In genomic region chr6:115901062-115901461, GRCm38 (mm10) we compare ENCODE assay signal across 8 mouse cellular contexts. TPM values are rescaled to one million over a fixed set of nuclear protein-coding genes. Genes with fewer than 3 reads are reported as not detected.
DNase-seq lines count a peak whose midpoint lies in the region; ATAC-seq lines count a peak whose summit lies in the region.

No protein-coding gene starts in this region.

- H3K4me1 ChIP-seq in hindbrain, embryonic 16.5 days (ENCODE audit: control insufficient read depth, insufficient read depth, low read depth, low read length) = peaks cover 2% of the 10 kb centered on the region; the same call in 1 of the 2 replicates

- ATAC-seq in hindbrain, embryonic 16.5 days = peak; percentile 81

- WGBS in hindbrain, embryonic 16.5 days = 29% methylated on average over 3 of the region's 3 CpGs

- H3K9me3 ChIP-seq in hindbrain, embryonic 16.5 days (ENCODE audit: control insufficient read depth, low read length) = no peaks in the 10 kb centered on the region

- no peaks in the 10 kb centered on the region for H3K27me3 ChIP-seq in hindbrain, embryonic 16.5 days (replicated peaks; ENCODE audit: control insufficient read depth, insufficient read depth, low read length)

- H3K4me2 ChIP-seq in hindbrain, embryonic 16.5 days (ENCODE audit: low read length) = no peak overlapping the region

- DNase-seq in Muller cell, postnatal 12 days (ENCODE audit: inconsistent ontology term) = peak; percentile 83
- DNase-seq in cerebellum, adult 9-10 months = peak; percentile 90
- DNase-seq in gastrocnemius, adult 18-20 months (ENCODE audit: low spot score) = peak; percentile 81
- DNase-seq in layer of hippocampus, postnatal 25 days (ENCODE audit: extremely low spot score in 1 of 2, low spot score in 1 of 2) = peak; percentile 37 to 80
- DNase-seq in lung, postnatal 4 days = peak; percentile 81 to 86
- DNase-seq in retina, postnatal 7 days (ENCODE audit: low read depth, low spot score) = peak; percentile 48
- peak; percentile 56 to 71 for DNase-seq in urinary bladder, postnatal 36 days (ENCODE audit: low spot score in 2 of 2)

- H3K36me3 ChIP-seq in hindbrain, embryonic 16.5 days (ENCODE audit: control insufficient read depth, insufficient read depth, low read length) = peaks cover 5% of the 10 kb centered on the region

- H3K4me3 ChIP-seq in hindbrain, embryonic 16.5 days (ENCODE audit: low read length) = no peak overlapping the region

- H3K27ac ChIP-seq in hindbrain, embryonic 16.5 days (ENCODE audit: low read depth, low read length) = no peak overlapping the region

- H3K9ac ChIP-seq in hindbrain, embryonic 16.5 days (ENCODE audit: low read depth, low read length) = no peak overlapping the region

RNA-seq across cellular contexts. Expression of gene Rho, which starts 30.5 kb away (rescaled TPM):
- under 1 TPM in 1 of 2 experiments, not detected in 1; 0.05 TPM for total RNA-seq in gastrocnemius, adult 18-20 months (2021)
- 0.35 and 0.50 TPM in 2 replicates for polyA plus RNA-seq in hindbrain, embryonic 16.5 days (2015; fragmentation: Nextera tagmentation; extraction: Ambion mirVana)
- total RNA-seq in layer of hippocampus, postnatal 25 days (2021) = under 1 TPM; 0.49 to 0.59 TPM

RNA-seq across cellular contexts. Expression of gene H1foo, which starts 43.7 kb away (rescaled TPM):
- total RNA-seq in gastrocnemius, adult 18-20 months (2021) = not detected
- not detected in 2 replicates for polyA plus RNA-seq in hindbrain, embryonic 16.5 days (2015; fragmentation: Nextera tagmentation; extraction: Ambion mirVana)
- total RNA-seq in layer of hippocampus, postnatal 25 days (2021) = not detected

RNA-seq across cellular contexts. Expression of gene Ift122, which starts 47.8 kb away (rescaled TPM):
- 1 to 10 TPM; 3.9 to 4.2 TPM for total RNA-seq in gastrocnemius, adult 18-20 months (2021)
- 31.4 and 33.0 TPM in 2 replicates for polyA plus RNA-seq in hindbrain, embryonic 16.5 days (2015; fragmentation: Nextera tagmentation; extraction: Ambion mirVana)
- 10 to 100 TPM; 26.7 to 28.7 TPM for total RNA-seq in layer of hippocampus, postnatal 25 days (2021)

RNA-seq across cellular contexts. Expression of gene Mbd4, which starts 47.9 kb away (rescaled TPM):
- under 1 TPM; 0.83 to 0.94 TPM for total RNA-seq in gastrocnemius, adult 18-20 months (2021)
- polyA plus RNA-seq in hindbrain, embryonic 16.5 days (2015; fragmentation: Nextera tagmentation; extraction: Ambion mirVana) = 11.1 and 11.4 TPM in 2 replicates
- 1 to 10 TPM; 5.8 to 6.1 TPM for total RNA-seq in layer of hippocampus, postnatal 25 days (2021)

Comparison
In these comparisons a context has a peak if more than half of its experiments do, and no peak if none do; other contexts are left out.
1. RNA of gene Ift122, which starts 47.8 kb away (total RNA-seq): 26.7 to 28.7 TPM in layer of hippocampus, postnatal 25 days; 3.9 to 4.2 TPM in gastrocnemius, adult 18-20 months; every median in the first group is over 4 times any median in the second.
2. Peak in every context shown above with its lines, with median percentiles within 50 percentile points of each other: DNase-seq.